Mouse (Mus musculus): ENCODE measurements around the gene Smim15. TPM values are rescaled to one million over a fixed set of nuclear protein-coding genes. Genes with fewer than 3 reads are reported as not detected.
A peak's percentile ranks its signal among the peaks of the same experiment; 100 is the strongest.

Smim15 gene
- 10 to 100 TPM; 15.1 to 18.7 TPM for total RNA-seq (2021)
- long read RNA-seq, experiment 1, transcript Smim15-201 (3 exons, 1,918 nt): major isoform, 10 of 16 reads
- long read RNA-seq, experiment 1, partial matches to known transcripts: 0 of 16 reads
- long read RNA-seq, experiment 1, other reads (novel, unspliced or antisense): 3 of 16 reads
- long read RNA-seq, experiment 2, transcript Smim15-201 (3 exons, 1,918 nt): major isoform, 6 of 11 reads
- long read RNA-seq, experiment 2, partial matches to known transcripts: 0 of 11 reads
- long read RNA-seq, experiment 2, other reads (novel, unspliced or antisense): 0 of 11 reads

DNA sequence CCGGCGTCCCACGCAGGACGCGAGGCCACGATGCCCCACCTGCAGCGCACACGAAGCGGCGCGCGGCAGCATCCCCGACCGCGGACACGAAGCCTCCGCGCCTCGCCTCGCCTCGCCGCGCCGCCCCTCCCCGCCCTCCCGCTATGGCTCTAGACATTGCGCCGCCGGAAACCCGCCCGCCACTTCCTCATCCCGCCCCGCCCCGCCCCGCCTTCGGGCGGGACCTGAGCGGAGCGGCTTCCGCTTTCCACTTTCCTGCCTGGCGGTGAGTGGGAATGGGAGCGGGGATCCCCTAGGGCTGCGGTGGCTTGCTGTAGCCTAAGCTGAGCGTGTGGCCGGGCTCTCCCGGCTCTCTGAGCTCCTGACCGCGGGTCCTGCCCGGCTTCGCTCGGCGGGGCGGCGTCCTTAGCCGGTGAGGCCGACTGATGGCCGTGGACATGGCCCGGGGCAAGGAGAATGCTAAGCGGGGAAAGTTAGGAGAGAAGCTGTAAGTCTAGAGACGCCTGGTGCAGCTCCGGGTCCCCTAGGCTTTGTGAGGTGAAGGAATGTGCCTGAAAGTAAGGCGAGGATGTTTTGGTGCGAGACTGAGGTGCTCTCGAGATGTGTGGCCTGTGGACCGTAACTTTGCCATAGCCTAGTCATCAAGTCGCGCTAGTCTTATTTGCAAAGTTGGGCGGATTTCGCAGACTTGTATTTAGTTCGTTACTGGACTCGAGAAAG is at the start of gene Smim15:
Gene Smim15 (plus strand): TSS at position 225 of the 720 bp plus-strand sequence.
- DNase-seq (ENCODE audit: low spot score): peak; percentile 85

DNA sequence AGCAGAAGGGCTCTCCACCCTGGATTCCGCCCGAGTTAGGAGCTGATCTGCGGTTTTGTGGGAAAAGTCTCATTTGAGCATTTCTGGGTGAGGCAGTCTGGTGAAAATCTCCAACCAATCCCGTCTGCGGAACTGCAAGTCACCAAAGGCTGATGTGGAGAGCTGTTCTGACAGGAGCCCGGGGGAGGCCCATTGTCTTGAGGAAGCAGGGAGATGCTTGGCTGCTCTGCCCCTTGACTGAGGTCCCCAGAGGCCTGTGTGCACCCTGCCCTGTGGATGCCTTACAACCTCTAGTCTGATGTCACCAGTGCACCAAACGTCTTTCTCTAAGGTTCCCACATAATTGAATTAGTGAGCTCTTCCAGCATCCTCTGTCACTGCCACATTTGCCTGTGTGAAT is 49.0 kb upstream of the Smim15 start:
- DNase-seq (ENCODE audit: low spot score): no peak

- DNase-seq (ENCODE audit: low spot score): no peak
These were observed 47.9 kb upstream of the Smim15 start for GRCm38 (mm10) chr13:107996301-107996700.

DNA sequence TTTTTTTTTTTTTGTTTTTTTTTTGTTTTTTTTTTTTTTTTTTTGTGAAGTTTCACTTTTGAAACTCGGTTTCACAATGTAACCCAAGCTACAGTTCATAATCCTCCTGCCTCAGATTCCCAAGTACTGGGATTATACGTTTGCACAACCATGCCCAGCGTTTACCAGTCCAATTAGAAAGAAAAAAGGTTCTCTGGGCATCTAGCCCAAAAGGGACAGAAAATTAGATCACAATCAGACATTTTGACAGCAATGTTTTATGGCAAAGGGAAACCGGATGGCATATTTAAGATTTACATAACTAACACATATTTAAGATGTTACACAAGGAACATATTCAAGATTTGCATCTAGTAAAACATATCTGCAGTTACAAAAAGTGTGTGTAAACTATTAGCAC is 36.4 kb upstream of the Smim15 start:
- DNase-seq (ENCODE audit: low spot score): no peak

GRCm38 (mm10) chr13:108013110-108013509 is 31.1 kb upstream of the Smim15 start:
- DNase-seq (ENCODE audit: low spot score): no peak

- DNase-seq (ENCODE audit: low spot score): no peak
These were observed 30.4 kb upstream of the Smim15 start for GRCm38 (mm10) chr13:108013839-108014238.

DNA sequence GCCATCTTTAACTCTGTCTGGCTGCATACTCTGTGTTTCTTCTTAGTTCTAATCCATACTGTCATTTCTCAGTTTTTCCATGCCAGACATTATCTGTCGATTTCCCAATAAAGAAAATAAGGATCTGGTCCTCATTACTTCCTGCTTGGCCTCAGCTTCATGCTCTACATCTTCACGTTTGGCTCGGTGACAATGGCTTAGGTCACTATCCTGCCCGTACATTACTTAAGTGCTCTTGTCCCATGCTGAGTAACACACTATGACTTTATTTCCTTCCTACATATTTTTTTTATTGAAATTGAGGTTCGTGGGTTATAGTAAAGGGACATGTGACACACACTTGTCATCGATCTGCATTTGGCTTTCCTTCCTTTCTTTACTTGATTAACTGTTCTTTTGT is 29.1 kb upstream of the Smim15 start:
- DNase-seq (ENCODE audit: low spot score): no peak

DNA sequence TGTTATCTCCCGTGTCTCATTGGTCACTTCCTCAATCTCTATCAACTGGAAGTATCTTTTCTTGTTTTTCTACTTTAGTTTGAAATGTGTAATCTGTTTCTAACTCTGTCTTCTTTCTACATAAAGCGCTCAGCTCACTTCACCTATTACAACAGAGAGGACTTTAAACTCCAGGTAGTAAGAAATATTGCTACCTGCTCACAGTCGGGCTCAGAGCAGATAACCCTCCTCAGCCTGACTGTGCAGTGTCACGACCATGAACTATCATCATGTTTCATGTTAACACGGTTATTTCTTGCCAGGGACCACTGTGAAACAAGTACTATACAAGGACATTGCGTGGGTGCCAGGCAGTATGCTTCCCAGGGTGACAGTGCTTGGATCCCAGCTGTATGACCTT is 26.9 kb upstream of the Smim15 start:
- DNase-seq (ENCODE audit: low spot score): no peak

- DNase-seq (ENCODE audit: low spot score): no peak
These were observed 18.4 kb upstream of the Smim15 start for GRCm38 (mm10) chr13:108025802-108026201.

GRCm38 (mm10) chr13:108032789-108033188 is 11.5 kb upstream of the Smim15 start:
- DNase-seq (ENCODE audit: low spot score): no peak

- no peak for DNase-seq (ENCODE audit: low spot score)
These were observed 4.9 kb upstream of the Smim15 start for GRCm38 (mm10) chr13:108039375-108039774.

DNA sequence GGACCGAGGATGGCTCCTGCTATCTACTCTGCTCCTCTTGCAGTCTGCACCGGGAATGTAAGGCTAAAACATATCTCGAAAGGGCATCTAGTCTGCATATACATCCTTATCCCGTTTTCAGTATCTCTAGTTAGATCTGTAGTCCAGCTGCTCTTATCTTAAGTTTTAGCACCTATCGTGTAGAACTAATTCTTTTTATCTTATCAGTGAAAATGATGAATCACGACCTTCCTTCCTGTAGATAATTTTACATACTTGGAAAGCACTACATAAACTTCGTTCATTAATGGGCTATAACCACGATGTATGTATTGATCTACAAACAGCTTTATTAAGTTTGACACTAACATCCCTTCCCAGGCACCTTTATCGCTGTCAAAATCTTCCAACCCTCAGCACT is 4.3 kb upstream of the Smim15 start:
- DNase-seq (ENCODE audit: low spot score): no peak

DNA sequence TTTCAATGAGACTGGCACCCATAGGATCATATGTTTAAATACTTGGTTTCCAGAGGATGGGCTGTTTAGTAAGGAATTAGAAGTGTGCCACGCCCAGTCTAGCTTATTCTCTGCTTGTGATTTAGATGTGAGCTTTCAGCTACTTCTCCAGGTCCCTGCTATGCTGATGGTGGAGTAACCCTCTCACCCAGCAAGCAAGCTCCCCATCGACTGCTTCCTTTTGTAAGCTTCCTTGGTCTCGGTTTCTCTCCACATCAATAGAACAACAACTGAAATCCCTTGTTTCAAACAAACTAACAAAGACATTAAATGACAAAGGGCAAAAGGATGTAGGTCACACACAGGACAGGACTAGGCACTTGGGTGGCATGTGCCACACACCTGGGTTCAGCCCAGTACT is 3.8 kb upstream of the Smim15 start:
- DNase-seq (ENCODE audit: low spot score): no peak

DNA sequence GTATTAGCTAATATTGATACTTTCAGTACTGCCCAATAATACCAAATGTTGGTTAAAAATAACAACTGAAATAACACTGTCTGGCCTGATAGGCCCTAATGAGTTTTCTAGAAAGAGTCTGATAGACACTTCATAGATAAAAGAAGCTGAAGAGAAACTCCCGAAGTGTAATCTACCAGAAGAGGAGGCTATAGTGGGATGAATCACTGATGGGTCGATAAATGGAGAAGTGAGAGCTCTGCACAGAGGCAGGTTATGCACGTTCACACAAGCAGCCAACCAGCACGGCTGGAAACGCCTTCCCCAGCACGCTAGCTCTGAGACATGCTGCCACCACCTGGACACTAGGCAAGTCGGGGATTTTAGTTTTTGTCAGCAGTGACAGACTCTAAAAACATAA is 2.9 kb upstream of the Smim15 start:
- DNase-seq (ENCODE audit: low spot score): peak; percentile 28

GRCm38 (mm10) chr13:108043431-108044221 is 620 bp upstream of the Smim15 start:
- DNase-seq (ENCODE audit: low spot score): peak; percentile 36

GRCm38 (mm10) chr13:108045646-108046045 is 1.4 kb downstream of the Smim15 start:
- no peak for DNase-seq (ENCODE audit: low spot score)

DNA sequence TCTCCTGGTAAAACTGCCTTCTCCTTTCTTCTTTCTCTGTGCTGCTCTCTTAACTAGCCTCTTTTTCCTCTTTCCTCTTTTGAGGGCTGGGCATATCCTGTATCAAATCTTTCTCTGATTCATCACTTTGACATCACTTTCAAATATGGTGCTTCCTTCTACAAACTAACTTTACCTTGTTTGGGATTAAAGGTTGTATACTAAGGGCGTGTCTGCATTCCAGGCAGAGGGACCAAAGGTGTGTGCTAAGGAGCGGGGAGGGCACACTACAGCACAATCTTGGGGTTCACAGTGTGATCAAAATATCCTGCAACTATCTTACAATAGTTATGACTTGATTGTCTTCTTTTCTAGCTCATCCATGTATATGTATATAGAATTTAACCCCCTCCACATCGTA is 1.8 kb downstream of the Smim15 start:
- DNase-seq (ENCODE audit: low spot score): no peak

- no peak for DNase-seq (ENCODE audit: low spot score)
These were observed 2.6 kb downstream of the Smim15 start for GRCm38 (mm10) chr13:108046891-108047290.

DNA sequence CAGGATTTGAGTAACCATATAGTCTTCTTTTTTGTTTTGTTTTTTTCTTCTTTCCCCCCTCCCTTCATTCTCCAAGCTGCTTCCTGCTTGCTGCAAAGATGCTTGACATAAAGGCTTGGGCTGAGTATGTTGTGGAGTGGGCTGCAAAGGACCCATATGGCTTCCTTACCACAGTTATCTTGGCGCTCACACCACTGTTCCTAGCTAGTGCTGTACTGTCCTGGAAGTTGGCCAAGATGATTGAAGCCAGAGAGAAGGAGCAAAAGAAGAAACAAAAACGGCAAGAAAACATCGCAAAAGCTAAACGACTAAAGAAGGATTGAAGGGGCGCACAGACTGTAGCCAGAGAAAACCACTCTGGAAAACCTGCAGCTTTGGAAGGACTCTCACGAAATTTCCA is 3.1 kb downstream of the Smim15 start:
- DNase-seq (ENCODE audit: low spot score): no peak

GRCm38 (mm10) chr13:108056896-108057295 is 12.7 kb downstream of the Smim15 start:
- no peak for DNase-seq (ENCODE audit: low spot score)

DNA sequence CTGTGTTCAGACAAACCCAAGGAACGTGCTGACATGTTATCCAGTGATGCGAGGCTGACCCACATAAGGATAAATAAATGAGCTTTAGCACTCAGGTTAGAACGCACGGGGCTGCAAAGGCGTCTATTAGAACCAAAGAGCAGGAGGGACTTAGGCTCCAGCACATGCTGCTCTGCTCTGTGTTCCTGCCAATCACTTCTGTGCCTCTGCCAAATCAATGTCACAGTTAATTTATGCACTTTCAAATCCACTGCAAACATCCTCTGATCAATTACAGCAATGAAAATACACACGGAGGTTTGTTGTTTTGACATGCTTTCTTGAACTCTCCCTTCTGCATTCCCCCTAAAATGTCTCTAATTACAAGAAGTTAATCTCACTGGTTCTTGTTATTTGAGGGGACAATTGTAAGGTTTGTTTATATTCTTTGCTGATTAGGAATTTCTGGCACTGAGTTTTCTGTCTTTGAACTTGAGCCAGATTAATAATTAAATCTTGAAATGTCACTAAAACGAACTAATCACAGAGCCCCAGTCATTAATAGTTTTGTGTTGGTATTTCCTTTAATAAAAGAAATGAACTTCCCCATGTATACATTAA is 16.1 kb downstream of the Smim15 start:
- DNase-seq (ENCODE audit: low spot score): no peak

All from gastrocnemius, adult 18-20 months (tissue).